Mouse (Mus musculus) thymus, adult 18-20 months (tissue): ENCODE measurements at regions not wholly inside any gene's neighbourhood (a gene's known extent, or its start where the extent isn't known, plus 50 kb on each side); places are given as distances from the start of the nearest gene placed in this dataset.
A peak's percentile ranks its signal among the peaks of the same experiment; 100 is the strongest.

ENCODE experiments used
- DNase-seq, 2 experiments: peaks; one replicate each; pipeline ENCODE4 v3.0.0; 2022; ENCODE audit warnings: mixed read lengths in 2 of 2

DNA sequence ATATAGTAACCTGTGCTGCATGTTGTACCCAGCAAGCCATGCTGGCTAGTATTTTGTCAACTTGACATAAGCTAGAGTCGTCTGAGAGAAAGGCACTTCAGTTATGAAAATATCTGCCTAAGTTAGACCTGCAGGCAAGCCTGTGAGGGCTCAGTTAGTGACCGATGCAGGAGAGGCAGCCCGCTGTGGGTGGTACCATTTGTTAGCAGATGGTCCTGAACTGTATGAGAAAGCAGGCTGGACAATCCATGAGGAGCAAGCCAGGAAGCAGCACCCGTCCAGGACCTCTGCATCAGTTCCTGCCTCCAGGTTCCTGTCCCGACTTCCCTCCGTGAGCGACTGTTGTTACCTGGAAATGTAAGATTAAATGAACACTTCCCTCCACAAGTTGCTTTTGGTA lies 440.9 kb upstream of the Kif2a start:
- no peak for DNase-seq

DNA sequence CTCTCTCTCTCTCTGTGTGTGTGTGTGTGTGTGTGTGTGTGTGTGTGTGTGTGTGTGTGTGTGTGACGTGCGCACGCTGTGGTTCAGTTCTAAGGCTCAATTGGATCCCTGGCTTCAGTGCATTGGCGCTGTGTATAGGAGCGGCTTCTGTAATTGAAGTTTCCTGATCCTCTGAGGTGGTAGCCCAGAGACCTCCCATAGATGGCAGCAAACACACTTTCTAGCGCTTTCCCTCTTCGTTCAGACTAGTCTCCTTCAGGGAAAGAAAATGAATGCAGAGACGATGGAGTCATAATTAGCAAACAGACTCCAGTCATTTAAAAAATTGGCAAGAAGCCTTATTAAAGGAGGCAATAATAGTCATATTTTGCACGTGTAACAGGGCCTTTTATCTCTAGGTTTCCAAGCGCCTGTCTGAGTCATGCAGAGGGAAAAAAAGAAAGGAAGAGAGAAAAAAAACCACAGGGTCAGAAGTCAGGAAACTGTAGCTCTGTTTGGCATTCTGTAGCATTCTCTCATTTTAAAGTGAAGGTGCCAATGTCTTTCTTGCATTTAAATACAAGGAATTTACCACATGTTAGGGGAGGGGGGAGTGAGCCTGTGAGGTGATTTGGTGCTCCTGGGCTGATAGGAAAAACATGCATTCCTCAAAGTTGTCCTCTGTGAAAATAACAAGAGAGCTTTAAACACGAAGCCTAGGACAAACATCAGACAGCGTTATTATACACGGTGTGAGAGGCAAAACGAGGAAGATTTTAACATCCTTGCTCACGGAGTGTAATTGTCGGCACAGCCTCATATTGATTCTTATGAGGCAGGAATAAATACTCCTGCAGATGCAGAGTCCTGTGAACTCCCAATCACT lies 439.4 kb upstream of the Kif2a start:
- DNase-seq: peak; percentile 9 to 23

DNA sequence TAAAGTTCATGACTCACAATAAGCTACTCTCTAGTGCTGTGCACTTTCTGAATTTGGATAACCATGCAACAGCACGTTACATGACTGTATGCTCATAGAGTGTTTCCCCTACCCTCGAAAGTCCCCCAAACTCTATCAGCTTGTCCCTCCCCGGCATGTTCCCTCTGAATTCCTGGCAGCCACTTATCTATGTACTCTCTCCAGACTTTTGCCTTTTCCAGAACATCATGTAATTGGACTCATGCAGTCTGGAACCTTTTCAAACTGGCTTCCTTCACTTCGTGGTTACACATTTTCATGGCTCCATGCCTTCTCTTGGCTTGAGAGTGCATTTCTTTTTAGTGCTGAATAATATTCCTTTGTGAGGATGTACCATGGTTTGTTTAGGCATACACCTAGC lies 436.8 kb upstream of the Kif2a start:
- no peak for DNase-seq

DNA sequence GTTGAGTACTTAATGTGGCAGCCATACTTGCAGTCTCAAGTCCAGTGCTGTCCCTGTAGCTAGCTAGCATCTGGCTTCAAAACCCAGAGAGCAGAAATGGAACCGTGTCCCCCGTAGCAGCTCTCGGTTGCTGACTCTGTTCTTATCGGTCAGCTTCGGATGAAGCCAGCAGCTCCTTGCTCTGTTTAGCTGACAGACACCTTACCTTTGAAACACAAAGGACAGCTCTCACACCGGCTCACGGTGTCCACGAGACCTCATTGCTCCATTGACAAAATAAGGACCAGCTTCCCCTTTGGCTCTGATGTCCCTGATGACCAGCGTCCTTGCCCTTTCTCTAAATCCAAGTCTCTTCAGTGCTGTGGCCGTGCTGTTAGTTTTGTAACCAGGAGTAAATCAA lies 435.3 kb upstream of the Kif2a start:
- no peak for DNase-seq

DNA sequence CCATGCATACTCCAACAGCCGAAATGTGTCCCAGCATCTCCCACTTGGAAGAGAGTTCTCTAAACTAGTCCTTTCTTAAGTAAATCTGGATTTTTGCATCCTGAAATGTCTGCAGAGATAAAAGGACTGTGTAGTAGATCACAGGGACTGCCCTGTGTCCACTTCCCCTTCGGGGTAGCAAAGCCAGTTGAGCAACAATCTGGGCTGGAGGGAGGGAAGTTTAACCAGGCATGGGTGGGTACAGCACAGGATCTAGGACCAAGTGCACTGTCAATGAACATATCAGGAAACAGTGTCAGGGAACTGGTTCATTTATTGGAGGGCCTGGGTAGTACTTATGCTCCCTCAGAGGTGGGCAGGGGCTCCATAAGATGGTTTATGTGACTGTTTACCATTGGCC lies 434.5 kb upstream of the Kif2a start:
- no peak for DNase-seq

DNA sequence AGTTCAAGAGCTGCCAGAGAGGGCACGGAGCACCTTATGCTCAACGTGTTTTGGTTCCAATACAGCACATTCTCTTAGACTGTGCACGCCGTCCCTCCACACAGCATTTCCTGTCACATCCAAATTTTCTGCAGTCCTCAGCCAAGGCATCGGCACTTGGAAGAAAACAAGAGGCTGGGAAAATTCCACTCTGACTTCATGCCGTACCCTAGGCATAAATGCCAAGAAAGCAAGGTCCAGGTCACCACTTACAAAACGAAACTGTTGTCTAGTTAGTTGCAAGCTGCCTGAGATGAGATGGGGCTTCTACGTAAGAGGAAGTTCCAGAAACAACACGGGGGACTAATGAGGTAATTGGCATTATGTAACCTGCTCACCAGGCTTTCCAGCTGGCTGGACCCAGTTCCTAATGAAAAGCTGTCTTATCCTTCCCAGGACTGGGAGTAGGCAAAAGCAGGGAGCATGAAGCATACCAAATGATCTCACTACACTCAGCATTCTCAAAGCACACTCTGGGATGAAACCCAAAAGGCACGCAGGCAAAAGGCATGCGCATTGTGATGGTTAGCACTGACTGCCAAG lies 427.8 kb upstream of the Kif2a start:
- DNase-seq: no peak

DNA sequence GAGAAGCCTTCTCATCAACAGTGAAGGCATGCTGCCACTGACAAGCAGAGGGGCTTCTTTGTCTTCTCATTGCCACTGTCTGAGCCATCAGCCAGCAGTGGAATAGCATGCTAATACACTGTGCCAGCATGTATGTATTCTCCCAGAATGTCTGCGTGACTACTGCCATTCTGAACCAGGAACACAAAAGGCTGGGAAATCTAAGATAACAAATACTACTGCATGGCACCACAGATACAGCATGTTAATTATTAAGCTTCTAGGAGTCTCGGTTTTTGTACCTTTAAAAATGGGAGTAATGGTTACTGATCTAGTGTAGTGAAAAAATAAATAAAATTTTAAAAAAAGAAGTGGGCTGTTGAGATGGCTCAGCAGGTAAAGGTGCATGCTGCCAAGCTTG lies 425.9 kb upstream of the Kif2a start:
- DNase-seq: no peak

DNA sequence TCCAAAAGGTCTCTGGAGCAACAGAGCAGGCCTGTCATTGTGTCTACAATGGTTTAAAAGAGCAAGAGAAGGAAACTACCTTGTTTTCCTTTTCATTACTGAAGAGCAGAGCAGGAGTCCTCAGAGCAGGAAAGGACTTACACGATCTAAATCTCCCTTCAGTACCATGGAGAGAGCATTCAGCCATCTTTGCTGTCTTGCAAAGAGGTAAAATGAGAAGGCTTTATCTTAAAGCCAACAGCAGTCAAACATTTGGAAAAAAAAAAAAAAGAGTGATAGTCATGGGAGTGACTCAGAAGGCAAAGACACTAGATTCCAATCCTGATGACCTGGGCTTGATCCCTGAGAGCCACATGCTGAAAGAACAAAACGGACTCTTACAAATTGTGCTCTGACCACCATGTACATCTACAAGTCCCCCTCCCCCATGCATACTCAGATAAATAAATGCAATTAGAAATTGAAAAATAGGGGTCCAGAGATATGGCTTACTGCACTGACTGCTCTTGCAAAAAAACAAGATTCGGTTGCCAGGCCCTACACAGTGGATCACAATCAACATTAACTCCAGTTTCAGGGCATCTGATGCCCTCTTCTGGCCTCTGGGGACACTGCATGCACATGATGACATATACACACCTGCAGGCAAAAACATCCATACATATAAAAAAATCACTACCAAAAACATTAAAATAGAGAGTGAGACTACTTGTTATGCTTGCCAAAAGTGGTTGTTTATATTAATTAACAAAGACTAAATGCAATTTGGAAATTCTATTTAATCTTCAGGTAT lies 397.6 kb upstream of the Kif2a start:
- no peak for DNase-seq

DNA sequence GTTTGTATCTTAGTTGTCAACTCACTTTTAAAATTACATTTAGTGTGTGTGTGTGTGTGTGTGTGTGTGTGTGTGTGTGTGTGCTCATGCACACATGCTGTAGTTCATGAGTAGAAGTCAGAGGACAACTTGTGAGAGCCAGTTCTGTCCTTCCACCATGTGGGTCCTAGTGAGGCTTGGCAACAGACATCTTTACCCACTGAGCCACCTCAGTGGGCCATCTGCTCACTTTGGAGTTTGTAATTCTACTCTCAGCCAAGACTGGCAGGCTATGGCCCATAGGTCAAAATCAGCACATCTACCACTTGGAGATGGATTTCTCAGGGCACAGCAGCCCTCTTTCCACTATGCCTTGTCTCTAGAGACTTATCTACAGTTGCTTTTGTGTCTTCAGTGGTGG lies 388.3 kb upstream of the Kif2a start:
- DNase-seq: no peak

DNA sequence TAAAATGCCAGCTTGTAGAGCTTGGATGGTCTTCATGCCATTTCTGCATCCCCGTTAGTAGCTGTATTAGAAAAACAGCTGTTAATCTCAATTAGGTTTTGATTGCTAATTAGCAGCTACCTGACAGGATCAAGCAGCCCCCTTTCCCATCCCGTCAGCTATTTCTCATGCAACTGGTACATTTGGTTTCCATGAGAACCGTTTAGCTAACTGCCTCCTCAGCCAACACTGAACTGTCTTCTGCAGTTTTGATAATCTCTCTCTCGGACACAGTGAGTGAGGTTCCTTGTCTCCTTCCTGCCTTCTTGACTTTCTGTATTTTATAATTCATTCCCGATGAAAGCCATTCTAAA lies 385.7 kb upstream of the Kif2a start:
- DNase-seq: no peak

DNA sequence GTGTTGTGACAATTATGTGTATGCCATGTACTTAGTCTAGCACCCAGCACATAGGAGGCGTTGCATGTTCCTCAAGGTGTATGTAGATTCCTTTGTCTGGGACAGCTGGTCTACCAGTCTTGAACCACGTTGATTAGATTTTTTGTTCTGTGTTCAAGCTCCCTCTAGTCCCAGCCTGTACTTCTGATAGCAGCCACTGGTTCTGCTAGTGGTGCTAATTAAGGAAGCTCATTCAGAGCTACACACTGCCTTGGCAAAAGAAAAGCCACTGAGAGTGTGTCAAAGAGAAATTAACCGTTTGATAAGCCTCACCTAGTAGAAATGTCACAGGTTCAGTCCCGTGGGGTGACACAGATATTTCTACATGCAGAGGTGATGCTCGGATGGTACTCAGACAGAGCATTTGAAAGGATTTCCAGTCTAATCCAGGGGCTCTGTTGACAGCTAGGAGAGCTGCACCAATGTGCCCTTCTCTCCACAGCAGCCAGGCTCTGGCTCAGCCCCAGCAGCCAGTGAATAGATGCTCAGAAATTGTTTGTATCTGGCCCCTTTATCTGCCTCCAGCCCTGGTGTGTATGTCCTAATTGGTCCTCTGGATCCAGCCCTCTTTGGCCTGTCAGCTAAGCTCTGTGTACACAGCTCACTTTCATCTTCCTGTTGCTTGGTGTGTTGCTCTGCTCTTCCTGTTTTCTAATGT lies 385.2 kb upstream of the Kif2a start:
- DNase-seq: no peak

DNA sequence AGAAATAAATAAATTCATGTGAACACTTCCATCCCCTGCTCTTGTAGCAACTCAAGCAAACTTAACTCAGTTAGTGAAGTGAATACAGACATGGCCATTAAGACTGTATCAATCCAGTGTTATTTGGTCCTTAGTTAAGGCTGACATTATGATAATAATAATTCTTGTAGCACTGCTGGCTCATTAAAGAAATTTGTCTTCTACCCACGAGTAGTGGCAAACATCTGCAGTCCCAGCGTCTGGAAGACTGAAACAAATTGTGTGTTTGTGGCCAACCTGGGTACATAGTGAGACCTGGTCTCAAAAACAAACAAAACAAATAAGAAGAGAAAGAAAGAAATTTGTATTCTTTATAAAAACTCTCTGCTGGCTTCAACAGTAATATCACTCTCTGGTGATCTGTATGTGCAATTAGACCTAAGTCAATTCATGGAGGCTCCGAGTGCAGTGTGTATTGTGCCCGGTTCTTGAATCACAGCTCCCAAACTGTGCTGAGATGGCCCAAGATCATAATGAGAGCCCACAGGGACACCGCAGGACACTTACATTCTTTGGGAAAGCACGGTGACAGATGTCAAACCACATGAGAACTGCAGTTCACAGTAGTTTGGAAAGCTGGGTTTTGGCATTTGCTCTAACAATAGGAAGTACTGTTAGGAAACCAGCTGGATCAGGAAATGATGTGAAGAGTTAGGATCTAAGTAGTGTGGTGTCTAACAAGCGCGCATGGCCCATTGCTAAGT lies 376.9 kb upstream of the Kif2a start:
- DNase-seq: no peak

DNA sequence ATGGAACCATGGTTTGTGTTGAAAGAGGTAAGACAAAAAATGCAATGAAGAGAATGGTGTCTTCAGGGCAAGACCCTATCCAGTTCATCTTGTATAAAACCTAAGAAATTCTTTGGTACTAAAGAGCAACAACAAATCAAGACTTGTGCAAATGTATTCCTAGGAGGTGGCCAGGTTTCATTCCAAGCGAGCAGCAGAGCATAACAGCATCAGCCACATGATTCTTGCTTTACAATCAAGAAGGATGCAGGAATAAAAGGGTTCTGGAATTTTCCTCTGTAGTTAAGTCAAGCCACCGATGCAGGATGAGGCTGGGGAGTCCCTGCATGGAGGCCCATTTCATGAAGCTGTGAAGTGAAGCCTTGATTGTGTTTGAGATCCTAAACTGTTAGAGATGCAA lies 374.1 kb upstream of the Kif2a start:
- no peak for DNase-seq

DNA sequence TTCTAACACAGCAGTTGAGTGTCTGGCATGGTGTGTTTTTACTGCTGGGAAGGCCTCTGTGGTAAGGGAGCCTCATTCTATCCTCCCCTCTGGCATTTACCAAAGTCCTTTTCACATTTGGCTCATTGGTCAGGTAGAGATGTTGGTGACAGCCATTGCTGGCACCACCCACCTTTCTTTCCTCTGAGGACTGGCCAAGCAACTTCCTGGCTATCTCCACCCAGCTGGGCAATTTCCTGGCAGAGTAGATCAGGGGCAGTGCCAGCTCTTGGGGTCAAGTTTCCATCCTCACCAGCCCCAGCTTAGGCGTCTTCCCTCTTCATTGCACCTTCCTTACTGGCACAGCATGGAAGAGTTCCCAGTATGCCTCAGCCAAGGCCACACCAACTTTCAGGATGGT lies 372.5 kb upstream of the Kif2a start:
- no peak for DNase-seq

DNA sequence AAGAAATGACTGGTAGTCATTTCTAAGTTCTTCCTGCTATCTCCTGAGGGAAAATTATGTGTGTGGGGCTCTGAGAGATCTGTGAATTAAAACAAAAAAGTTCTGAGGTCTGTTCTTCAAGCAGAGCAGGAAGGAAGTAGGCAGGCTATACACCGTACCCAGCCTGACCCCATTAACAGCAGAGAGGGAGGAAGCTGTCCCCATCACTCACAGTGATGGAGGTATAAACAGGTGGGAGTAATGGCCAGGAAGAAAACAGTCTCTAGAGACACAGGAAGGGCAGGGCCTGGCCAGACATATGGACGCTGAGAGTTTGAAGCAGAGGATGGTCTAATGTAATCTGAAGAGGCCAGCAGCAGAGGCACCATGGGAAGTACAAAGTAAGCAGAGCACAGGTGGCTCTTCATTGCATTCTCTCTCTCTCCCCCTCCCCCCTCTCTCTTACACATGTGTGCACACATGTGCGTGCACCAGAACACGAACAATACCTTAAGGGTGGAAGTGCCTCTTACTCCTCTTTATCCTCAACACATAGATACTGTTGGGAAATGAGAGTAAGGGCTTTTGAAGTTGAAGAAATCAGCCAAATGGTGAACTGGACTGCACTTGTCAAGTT lies 367.7 kb upstream of the Kif2a start:
- peak; percentile 6 to 40 for DNase-seq

DNA sequence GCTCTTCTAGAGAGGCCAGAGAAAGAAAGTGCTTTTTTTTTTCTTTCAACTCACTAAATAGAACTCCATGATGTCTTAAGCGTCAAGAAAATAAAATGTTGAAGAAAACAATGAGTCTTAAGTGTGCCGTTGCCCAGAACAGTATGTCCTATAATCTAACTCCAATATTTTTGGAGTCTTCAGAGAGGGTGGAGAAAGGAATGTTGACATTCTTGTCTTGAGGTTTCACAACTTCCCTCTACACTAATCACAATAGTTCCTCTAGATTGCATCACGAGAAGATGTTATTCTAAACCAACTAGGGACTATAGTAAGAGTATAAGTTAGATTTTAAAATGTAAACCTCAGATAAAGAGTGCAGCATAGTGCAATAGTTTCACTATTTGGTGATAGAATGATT lies 367.1 kb upstream of the Kif2a start:
- no peak for DNase-seq

DNA sequence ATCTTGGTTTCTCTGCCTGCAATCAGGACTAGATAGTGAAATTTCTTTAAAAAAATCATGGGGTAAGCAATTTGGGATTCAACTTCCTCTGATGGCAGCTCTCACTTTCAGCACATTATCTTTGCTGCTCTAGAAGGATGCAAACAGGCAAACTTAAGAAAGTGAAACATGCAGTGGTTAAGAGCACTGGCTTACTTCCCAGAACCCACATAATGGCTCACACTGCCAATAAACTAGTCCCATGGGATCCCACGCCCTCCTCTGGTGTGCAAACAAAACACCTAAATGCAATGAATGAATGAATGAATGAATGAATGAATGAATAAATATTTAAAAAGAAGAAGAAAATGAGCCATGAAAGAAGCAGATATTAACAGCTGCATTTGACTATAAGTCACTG lies 356.1 kb upstream of the Kif2a start:
- no peak for DNase-seq

DNA sequence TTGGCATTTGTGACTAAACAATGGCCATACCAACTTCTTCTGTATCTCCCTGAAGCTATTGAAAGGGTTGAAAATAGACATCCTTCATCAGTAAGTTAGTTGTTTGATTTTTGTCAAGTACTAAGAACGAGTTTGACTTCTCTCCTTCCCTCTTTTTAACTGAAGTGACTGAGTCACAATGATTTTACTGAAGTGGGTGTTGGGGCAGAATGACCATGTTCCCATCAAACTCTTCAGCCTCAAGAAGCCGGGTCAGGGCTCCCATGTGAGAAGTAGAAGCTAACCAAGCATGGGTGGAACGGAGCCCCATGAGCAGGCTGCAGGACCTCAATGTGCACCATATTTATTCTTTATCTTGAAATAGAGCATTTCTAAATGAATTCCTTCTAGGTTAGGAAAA lies 350.7 kb upstream of the Kif2a start:
- no peak for DNase-seq

DNA sequence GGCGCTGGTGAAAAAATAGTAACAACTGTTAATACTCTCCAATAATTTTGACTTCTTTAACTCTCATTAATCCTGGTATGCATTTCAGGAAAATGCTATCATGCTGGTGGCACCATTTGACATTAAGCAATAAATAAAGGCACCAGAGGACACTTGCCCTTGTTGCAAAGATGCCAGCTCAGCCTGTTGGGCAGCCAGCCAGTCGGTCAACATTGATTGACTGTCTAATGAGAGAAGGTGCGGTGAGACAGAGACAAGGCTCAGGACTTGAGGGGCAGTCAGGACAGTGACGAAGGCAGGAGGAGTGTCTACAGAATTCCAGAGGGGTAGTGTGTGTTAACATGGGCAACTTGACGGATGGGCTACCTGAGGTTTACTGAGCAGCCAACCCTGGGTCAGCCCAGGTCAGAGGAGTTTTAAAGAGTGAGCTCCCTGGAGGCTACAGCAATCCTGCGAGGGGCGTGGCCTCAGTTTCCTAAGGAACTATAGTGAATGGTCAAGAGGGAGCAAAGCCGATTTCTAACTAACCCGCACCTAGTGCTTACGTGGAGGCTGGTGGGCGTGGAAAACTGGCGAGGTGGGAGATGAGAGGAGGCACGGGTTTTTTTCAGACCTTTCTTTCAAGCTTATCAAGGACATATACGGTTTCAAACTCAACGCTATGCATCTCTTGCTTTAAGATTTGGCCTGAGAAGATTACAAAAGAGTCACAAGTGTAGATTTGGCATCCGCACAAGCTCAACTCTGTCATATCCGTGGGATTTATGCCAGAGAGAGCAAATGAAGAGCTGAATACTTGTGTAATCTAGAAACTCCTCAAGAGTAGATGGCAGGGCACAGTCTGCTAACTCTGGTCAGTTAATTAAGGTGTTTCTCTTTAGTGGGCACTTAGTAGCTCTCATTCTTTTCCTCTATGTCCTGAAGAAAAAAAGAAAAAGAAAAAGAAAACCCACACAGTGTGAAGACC lies 350.0 kb upstream of the Kif2a start:
- no peak for DNase-seq

DNA sequence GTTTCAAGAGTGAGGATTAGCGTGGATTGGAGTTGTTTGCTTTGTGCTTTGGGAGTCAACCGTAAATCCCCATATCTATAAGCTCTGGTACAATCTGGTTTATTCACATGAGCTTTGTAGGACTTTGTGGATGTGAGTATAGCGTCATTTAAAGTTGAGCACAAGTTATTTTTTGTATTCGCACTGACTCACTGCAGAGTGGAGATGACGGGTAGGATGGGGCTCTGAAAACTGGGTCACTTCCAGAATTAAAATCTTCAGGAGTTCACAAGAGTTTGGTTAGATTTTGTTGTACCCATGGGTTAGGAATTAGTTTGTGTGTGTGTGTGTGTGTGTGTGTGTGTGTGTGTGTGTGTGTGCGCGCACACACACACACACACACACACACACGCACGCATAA lies 345.7 kb upstream of the Kif2a start:
- no peak for DNase-seq

DNA sequence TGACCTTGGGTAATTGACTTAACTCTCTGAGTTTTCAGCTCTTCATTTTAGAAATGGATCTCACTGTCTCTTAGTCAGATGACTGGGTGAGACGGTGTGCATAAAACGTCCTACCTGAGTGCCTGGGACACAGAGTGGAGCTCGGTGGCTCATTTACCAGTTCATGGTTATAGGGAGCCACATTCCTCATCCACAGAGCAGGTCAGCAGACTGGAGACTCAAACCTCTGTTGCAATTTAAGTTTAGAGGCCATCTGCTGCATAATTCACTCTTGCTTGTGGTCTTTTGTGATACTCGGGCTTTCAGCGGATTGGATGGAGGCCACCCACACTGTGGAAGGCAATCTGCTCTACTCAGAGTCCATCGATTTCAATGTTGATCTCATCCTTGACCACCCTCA lies 343.8 kb upstream of the Kif2a start:
- no peak for DNase-seq
